Mouse (Mus musculus) liver, adult (tissue): ENCODE data around the gene Kank3.
A peak's percentile ranks its signal among the peaks of the same experiment; 100 is the strongest.

Experiments used
- GATA4 ChIP-seq: IDR thresholded peaks from 2 replicates; pipeline ENCODE4 v1.6.1; 2014; ENCODE audit warnings: mild to moderate bottlenecking, low read length; ENCODE audit not compliant: insufficient replicate concordance

Gene Kank3

DNA sequence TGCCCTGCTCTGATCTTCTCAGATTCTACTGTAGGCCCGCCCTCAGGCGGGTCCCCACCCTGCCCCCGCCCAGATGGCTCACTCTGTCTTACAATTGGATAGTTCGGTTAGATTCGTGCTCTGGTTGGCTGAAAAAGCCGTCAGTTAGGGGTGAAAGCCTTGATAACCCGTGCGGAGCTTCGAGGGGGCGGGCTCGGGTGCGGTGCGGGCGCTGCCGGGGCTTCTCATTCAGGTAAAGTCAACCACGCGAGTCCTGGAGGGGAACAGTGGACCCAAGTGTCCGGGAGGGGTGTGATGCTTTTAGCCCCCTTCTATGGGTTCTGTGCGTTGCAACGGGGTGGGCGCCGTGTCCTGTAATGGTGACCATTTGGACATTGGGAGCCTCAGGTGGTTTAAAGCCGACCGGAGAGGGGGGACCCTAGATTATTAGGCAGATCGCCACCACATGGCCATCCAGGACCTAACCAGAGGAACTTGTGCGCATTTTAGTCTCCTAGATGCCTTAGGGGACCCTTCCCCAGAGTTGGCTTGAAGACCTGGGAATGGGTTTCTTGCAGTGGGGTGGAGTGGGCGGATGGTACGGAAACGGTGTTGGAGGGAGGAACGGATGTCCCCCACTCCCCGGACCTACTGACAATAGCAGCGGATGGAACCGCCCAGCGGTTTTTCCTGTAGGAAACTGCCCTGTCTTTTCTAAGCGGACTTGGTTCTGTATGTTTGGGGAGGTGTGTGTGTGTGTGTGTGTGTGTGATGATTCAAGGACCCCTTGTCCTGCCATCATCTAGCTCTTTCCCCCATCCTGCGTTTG, at the start of gene Kank3:
Gene Kank3 (plus strand): TSS at position 186 of the 808 bp plus-strand sequence.
- TF ChIP-seq GATA4 = peak; percentile 51; the same call in 1 of the 2 replicates

DNA sequence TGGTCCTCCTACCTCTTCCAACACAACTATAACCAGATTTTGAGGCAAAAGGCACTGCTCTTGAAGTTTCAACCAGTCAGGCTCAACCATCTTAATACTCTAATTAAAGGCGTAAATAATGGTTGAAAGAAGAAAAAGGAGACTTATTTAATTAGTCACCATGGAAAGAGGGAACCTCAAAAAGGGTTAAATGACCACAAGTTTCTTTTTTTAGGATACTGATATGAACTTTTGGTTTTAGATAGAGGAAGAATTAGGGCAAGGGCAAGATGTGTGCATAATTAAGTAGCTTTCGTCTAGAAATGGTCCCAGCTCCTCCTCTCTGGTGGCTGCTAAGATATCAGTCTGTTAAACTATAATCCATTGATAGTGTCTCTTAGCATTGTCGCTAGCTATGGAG, 43.9 kb upstream of the Kank3 start:
- TF ChIP-seq GATA4 = no peak

DNA sequence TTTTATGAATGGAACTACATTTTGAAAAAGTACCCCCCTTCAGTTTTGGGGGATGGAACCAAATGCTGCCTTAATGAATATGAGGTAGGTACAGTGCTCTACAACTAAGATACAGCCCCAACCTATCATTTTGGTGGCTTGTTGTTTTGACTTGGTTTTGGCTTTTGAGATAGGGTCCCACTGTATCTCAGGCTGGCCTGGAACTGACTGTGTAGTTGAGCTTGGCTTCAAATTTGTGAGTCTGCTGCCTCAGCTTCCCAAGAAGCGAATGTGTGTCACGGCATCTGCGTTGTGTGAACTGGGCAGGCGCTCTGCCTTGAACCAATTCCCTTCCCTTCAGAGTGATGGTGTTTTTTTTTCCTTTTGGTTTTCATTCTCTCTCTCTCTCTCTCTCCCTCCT, 38.7 kb upstream of the Kank3 start:
- no peak for TF ChIP-seq GATA4

DNA sequence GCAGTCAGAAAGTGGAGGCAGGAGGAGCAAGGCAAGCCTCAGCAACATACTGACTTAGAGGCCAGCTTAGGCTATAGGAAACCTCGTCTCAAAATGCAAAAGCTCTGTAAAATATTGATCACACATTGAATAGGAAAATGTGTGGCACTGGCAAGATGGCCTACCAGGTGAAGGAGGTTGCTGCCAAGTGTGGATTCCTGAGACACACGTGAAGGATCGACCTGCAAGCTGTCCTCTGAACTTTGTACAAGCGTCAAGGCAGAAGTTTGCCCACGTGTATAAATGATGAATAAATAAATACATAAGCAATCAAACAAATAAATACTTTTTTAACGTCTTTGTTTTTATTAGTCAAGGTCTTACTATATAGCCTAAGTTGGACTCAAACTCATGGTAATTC, 36.9 kb upstream of the Kank3 start:
- TF ChIP-seq GATA4 = no peak

DNA sequence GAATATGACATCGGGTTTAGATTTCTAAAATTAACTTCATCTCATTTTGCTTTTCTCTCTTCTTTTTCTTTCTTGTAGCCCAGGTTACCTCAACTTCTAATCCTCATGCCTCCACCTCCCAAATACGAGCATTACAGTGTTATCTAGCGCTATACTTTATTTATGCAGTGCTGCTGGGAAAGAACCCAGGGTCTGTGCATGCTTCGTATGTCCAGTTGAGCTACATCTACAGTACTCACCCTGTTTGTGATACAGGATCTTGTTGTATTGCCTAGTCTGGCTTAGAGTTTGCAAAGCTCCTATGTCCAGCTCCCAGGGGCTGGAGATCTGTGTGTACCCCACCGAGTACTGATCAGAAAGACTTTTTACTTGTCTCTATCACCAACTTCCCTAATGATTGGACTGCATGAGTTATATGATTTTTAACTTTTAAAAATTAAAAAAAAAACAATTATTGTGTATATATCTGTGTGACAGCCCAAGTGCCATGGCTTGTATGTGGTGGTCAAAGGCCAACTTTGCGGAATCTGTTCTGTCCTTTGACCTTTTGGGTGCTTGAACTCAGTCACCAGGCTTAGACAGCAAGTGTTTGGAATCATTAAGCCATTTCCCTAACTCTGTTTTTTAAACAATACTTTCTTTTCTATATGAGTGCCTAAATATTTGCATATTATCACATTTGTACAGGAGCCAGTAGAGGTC, 36.3 kb upstream of the Kank3 start:
- TF ChIP-seq GATA4 = no peak

DNA sequence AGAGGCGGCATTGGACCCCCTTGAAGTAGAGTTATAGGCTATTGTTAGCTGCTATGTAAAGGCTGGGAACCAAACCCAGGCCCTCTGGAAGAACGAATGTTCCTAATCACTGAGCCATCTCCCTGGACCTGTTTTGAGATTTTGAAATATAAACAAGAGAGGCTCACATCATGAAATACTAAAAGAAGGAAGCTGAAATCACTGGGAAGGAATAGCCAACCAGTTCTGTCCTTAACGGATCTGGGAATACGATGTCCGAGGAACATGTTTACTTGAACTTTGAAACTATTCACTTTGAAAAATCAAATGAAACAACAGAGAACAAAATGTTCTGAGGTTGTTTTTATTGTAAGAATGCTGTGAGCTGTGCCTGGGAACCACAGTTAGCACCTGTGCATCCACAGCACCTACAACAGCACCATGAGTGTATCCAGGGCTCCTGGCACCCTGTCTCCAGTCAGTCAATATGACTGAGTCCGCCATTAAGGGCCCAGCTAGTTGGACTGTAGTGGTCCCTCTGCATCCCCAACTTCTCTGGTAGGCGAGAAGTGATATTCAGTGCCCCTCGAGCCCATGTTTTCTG, 35.7 kb upstream of the Kank3 start:
- TF ChIP-seq GATA4 = peak; percentile 54; the same call in 1 of the 2 replicates

DNA sequence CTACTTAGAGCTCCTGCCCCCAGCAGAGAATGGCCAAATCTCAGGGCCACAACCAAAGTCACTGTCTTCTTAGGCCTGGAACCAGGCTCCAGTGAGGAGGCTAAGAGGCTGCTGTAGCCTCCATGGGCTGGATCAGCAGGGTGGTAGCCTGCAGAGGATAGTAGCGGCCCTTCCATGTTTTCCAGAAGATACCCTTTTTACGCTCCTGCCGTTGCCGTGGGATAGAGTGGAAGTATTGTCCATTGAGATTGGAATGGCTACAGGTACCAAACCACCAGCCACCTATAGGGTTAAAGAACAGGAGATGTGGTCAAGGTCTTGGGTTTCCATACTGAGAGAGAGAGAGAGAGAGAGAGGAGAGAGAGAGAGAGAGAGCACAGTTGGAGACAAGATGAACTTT, 35.0 kb upstream of the Kank3 start:
- TF ChIP-seq GATA4 = no peak

DNA sequence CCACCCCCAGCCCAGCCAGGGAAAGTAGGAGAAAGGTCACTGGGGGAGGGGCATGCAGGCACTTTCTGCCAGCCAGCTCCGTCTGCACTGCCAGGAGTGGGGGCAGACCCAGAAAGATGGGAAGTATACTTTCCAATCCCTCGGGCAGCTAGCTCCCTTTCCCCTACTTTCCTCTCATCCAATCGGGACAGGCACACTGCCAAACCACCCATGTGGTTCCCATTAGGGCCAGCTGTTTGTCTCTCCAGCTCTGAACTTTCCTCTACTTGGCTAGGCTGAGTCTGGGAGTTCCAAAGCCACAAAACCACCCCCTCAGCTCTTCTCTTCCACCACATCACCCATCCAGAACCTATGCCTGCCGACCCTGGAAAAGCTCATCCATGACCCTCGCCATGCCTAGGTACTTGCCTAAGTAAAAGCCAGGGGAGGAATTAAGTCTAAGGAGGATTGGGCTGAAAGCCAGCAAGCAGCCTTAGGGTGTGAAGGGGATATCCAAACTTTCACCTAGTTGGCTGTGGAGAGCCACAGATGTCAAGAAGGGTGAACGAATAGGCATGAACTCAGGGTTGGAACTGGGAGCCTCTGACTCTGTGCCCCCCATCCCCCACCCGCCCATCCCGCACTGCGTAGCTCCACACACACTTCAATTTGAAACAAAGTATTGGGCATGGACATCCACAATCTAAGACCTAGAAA, 30.9 kb upstream of the Kank3 start:
- TF ChIP-seq GATA4 = no peak

DNA sequence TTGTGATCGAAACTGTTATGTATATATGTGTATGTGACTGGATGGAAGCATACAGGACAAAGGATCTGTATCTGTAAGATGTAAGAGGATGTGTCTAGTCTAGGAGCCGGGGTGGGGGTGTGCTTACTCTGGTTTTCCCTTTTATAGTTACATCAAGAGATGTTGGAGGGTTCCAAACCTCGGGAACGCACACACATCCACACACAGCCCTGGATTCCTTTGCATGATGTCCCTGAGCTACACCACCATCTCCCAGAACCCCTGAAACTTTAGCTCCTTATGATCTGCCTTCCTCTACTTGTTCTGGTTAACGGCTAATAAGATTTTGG, 30.4 kb upstream of the Kank3 start:
- no peak for TF ChIP-seq GATA4

DNA sequence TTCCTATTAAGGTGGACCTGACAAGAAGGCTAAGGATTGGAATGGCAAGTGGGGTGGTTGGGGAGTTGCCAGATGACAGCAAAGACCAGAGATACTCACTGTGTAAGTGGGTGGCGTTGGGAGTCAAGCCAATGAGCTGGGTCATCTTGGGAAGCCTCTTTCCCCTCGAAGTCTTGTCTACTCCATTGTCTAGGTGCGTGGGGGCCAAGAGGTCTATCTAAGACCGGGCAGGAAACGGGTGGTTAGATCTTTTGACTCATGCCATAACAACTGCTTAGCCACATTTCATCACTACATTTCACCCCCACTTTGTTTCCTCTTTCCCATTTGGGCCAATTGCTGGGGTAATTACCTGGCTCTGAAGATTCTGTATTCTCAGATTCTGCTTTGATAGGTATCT, 29.9 kb upstream of the Kank3 start:
- no peak for TF ChIP-seq GATA4

DNA sequence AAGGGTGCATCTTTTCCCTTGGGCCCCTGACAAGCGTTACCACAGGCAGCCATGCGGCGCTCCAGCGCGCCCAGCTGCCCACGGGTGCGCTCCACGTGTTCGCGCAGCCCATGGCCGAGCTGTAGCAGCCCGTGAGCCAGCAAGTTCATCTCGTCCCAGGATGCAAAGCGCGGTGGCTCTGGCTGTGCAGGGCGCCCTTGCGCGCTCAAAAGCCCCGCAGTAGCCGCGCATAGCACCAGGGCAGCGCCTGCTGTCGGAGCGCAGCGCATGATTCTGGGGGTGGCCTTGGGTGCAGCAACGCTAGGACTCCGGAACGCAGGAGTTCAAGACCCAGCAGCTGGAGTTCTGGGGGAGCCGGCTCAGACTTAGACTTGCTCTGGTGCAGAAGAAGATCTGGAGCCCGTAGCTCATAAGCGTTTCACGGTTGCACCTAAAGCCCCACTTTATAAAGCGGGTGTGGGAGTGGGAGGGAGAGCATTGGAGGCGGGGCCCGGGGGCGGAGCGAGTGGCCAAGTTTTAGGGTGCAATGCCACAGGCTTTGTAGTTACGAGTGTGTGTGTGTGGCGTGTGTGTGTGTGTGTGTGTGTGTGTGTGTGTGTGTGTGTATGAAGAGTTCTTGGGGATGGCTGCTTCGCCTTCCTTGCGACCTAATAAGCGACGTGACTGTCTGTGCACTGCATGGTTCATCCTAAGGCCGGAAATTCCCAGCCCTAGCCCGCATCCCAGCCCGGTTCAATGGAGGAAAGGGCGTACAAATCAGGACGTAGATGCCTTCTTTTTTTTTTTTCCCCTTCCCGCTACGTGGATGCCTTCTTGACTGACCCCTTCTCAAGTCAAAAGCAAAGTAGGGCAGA, 29.0 kb upstream of the Kank3 start, which contains the start of gene Angptl4:
Gene Angptl4 (minus strand): TSS at position 707 of the 854 bp plus-strand sequence.
- TF ChIP-seq GATA4 = 0 out of 2 replicates have a peak, but pooled peaks have one; percentile 27

DNA sequence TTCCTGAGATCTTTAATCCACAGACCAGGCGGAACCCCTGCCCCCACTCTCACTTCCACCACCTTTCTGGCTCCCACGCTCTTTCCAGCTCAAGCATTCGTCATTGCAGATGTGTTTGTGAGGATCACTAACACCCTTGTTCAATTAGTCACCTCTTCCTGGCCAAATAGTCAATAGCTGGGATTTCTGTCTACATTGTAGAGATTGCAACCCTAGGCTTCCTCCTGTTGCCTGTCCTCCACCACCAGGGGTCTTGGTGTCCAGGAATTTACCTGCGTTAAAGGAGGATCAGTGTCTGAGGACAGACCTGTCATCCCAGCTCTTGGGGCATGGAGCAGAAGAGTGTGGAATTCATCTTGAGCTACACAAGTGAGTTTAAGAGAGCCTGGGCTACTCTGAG, 28.3 kb upstream of the Kank3 start:
- TF ChIP-seq GATA4 = no peak

DNA sequence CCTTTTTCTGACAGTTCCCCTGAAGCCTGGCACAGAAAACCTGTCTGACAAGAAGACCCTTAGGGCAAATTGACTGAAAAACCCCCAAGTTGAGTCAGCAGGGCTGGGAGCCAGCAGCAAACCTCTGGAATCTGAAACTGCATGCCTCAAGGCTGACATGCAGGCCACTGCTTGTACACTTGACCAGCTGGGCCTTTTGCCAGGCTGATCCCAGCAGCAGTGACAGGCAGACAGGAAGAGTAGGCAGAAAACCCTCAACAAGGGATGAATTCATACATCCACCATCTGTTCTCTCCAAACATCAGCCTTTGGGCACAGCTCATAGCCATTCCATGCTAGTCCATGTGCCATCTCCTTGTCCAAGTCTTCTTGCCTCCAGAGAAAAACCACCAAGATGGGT, 26.9 kb upstream of the Kank3 start:
- TF ChIP-seq GATA4 = no peak

DNA sequence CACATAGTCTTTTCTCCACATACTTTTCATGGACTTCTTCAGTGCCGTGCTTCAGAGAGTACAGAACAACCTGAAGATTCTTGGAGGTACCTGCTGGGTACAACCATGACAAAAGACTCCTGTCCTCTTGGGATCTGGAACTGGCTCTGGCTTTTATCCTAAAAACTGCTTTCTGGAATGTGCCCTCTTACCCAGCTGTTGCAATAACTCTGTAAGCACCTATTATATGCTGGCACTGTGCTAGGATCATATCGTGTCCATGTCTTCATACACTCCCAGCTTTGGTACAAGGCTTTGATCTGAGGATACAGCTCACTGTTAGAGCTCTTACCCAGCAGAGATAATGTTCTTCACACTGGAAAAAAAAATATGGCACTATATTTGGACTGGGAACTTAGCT, 25.4 kb upstream of the Kank3 start:
- TF ChIP-seq GATA4 = no peak

DNA sequence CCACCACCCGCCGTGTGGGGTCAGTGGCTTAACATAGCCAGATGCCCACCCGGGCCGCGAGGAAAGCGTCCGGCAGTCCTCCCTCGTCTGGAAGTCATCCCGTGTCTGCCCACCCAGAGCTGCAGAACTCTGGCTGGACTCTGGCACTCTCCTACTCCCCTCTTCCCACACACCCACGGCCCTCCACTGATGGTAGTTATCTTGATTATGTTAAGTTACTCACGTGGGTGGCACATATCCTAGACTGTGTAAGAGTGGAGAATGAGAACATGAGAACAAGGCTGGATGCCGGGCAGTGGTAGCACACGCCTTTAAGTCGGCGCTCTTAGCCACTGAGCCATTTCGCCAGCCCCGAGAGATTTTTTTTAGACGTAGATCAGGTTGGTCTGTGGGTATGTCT, 23.9 kb upstream of the Kank3 start:
- TF ChIP-seq GATA4 = no peak
